In the genomic region with DNA sequence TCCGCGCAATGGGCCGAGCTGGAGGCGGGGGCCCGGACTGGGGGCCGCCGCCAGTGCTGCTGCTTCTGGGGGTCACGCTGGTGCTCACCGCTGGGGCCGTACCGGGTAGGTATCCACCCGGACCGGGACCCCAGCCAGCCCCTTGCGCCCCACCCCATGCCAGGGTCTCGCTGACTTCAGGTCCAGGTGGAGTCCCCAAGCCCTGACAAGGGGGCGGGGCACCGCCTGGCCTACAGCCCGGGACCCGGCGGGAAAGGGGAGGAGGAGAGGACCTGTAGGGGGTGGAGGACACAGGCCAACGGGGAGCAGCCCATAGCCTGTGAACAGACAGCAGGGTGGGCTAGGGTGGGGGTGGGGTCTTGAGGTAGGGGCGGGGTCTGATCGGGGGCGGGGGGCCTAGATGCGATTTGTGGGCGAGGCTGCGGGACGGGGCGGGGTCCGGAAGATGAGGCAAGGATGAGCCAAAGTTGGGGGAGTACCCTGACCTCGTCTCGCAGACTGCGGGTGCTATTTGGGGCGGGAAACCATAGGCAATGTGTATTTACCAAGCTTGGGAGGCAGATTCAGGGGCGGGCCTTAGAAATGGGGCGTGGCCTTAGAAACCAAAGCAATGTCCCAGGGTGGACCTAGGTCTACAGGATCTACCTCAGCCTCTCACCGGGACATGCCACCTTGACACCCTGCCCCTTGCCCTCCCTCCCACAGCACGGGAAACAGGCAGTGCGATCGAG, we compare ENCODE assay signal across 8 mouse cellular contexts. TPM values are rescaled to one million over a fixed set of nuclear protein-coding genes. Genes with fewer than 3 reads are reported as not detected.
DNase-seq lines count a peak whose midpoint lies in the region; ATAC-seq and TF ChIP-seq lines count a peak whose summit lies in the region.

No protein-coding gene starts in this region.

- no peaks in the 10 kb centered on the region for H3K79me2 ChIP-seq in heart, adult 2 months (replicated peaks; ENCODE audit: control insufficient read depth, insufficient read depth, low read length)

- no peaks in the 10 kb centered on the region for H3K9me3 ChIP-seq in limb, embryonic 14.5 days (ENCODE audit: control insufficient read depth, low read length)
- no peaks in the 10 kb centered on the region for H3K9me3 ChIP-seq in midbrain, embryonic 16.5 days (replicated peaks; ENCODE audit: control insufficient read depth, low read length, poor library complexity, severe bottlenecking)

- TF ChIP-seq EP300 in heart, adult 2 months (IDR thresholded peaks at IDR 0.05; ENCODE audit: insufficient read depth, low read depth, low read length): no peak

- peaks cover 4% of the 10 kb centered on the region for H3K27me3 ChIP-seq in heart, adult 2 months (ENCODE audit: control insufficient read depth, insufficient read depth, low read length)
- H3K27me3 ChIP-seq in limb, embryonic 14.5 days (ENCODE audit: control insufficient read depth, insufficient read depth, low read length): peaks cover 11% of the 10 kb centered on the region; the same call in 1 of the 2 replicates
- H3K27me3 ChIP-seq in midbrain, embryonic 16.5 days (ENCODE audit: control insufficient read depth, insufficient read depth, low read depth, low read length): no peaks in the 10 kb centered on the region

- peaks cover 15% of the 10 kb centered on the region for H3K4me1 ChIP-seq in cortical plate, adult 2 months (ENCODE audit: control insufficient read depth, insufficient read depth, low read length)
- H3K4me1 ChIP-seq in heart, adult 2 months (ENCODE audit: control insufficient read depth, insufficient read depth, low read length): peaks cover 3% of the 10 kb centered on the region; the same call in 1 of the 2 replicates
- H3K4me1 ChIP-seq in limb, embryonic 14.5 days (ENCODE audit: control insufficient read depth, insufficient read depth, low read length): peaks cover 10% of the 10 kb centered on the region
- H3K4me1 ChIP-seq in midbrain, embryonic 16.5 days (ENCODE audit: control insufficient read depth, insufficient read depth, low read length): peaks cover 48% of the 10 kb centered on the region

- no peaks in the 10 kb centered on the region for H3K36me3 ChIP-seq in heart, adult 2 months (ENCODE audit: control insufficient read depth, insufficient read depth, low read length)
- peaks cover 6% of the 10 kb centered on the region for H3K36me3 ChIP-seq in limb, embryonic 14.5 days (ENCODE audit: control insufficient read depth, insufficient read depth, low read length)
- H3K36me3 ChIP-seq in midbrain, embryonic 16.5 days (ENCODE audit: control insufficient read depth, insufficient read depth, low read length): peaks cover 8% of the 10 kb centered on the region; the same call in 1 of the 2 replicates

- no peak for TF ChIP-seq CTCF in cortical plate, adult 2 months (IDR thresholded peaks at IDR 0.05; ENCODE audit: extremely low read depth, insufficient read depth, low read length)
- TF ChIP-seq CTCF in heart, adult 2 months (IDR thresholded peaks at IDR 0.05): no peak

- peak overlapping the region; percentile 64 for H3K4me3 ChIP-seq in cortical plate, adult 2 months (ENCODE audit: insufficient read depth, low read length)
- H3K4me3 ChIP-seq in heart, adult 2 months: peak overlapping the region; percentile 59
- peak overlapping the region; percentile 61 for H3K4me3 ChIP-seq in limb, embryonic 14.5 days (replicated peaks; ENCODE audit: low read length)
- H3K4me3 ChIP-seq in midbrain, embryonic 16.5 days (ENCODE audit: low read depth, low read length): peak overlapping the region; percentile 91

- WGBS in heart, adult 2 months: 2% methylated on average over 38 of the region's 40 CpGs
- 2% methylated on average over 34 of the region's 40 CpGs for WGBS in limb, embryonic 14.5 days
- 1% methylated on average over 36 of the region's 40 CpGs for WGBS in midbrain, embryonic 16.5 days

- peak; percentile 67 for TF ChIP-seq POLR2A in cortical plate, adult 2 months (IDR thresholded peaks at IDR 0.05; ENCODE audit: extremely low read depth, insufficient read depth, low read length)
- TF ChIP-seq POLR2A in heart, adult 2 months (IDR thresholded peaks at IDR 0.05; ENCODE audit: insufficient read depth, low read depth, low read length): no peak
- no peak for TF ChIP-seq POLR2A in limb, embryonic 14.5 days (IDR thresholded peaks at IDR 0.05; ENCODE audit: borderline replicate concordance, extremely low read depth, insufficient read depth, insufficient read length)

- intact Hi-C loops in heart, adult 2 months (cut with DNase I): no loop called here

- peak; percentile 64; the same call in 1 of the 2 replicates for ATAC-seq in limb, embryonic 14.5 days (ENCODE audit: low FRiP score, low read depth)
- peak; percentile 77 for ATAC-seq in midbrain, embryonic 16.5 days

- peak overlapping the region; percentile 82 for H3K27ac ChIP-seq in cortical plate, adult 2 months (ENCODE audit: insufficient read depth, low read length)
- H3K27ac ChIP-seq in heart, adult 2 months: no peak overlapping the region
- no peak overlapping the region for H3K27ac ChIP-seq in limb, embryonic 14.5 days (replicated peaks; ENCODE audit: low read depth, low read length)
- H3K27ac ChIP-seq in midbrain, embryonic 16.5 days (ENCODE audit: low read length): peak overlapping the region; percentile 95

- H3K9ac ChIP-seq in heart, adult 2 months (ENCODE audit: low read depth, low read length): peak overlapping the region; percentile 49
- H3K9ac ChIP-seq in limb, embryonic 14.5 days (ENCODE audit: low read depth, low read length, severe bottlenecking): peak overlapping the region; percentile 56
- H3K9ac ChIP-seq in midbrain, embryonic 16.5 days (ENCODE audit: low read depth, low read length): peak overlapping the region; percentile 95

- peak; percentile 36 to 42 for DNase-seq in lung, adult 18-20 months
- DNase-seq in lung, postnatal 25 days (ENCODE audit: low spot score): no peak
- peak; percentile 36 to 62 for DNase-seq in heart, adult 2 months
- DNase-seq in kidney, adult 9 months: peak; percentile 25
- DNase-seq in limb, embryonic 14.5 days (ENCODE audit: low spot score): no peak
- peak; percentile 69 for DNase-seq in testis, postnatal 14 days (ENCODE audit: low spot score)

- peak overlapping the region; percentile 100 for H3K4me2 ChIP-seq in limb, embryonic 14.5 days (replicated peaks; ENCODE audit: low read depth, low read length, severe bottlenecking)
- H3K4me2 ChIP-seq in midbrain, embryonic 16.5 days (ENCODE audit: low read length): peak overlapping the region; percentile 92

RNA-seq across cellular contexts. Expression of a gene that starts 2.2 kb away (rescaled TPM):
- 382 and 388 TPM in 2 replicates for polyA plus RNA-seq in cortical plate, adult 2 months (2012; rRNA removed)
- total RNA-seq in heart, adult 2 months (2021): under 1 TPM; 0.21 to 0.23 TPM
- polyA plus RNA-seq in heart, adult 2 months (2012; rRNA removed): 0.15 and 0.29 TPM in 2 replicates
- 10.0 and 11.0 TPM in 2 replicates for polyA plus RNA-seq in limb, embryonic 14.5 days (2012; rRNA removed)
- polyA plus RNA-seq in limb, embryonic 14.5 days (2014; fragmentation: Nextera tagmentation; extraction: Ambion mirVana): 6.4 and 7.6 TPM in 2 replicates
- polyA plus RNA-seq in midbrain, embryonic 16.5 days (2015; fragmentation: Nextera tagmentation; extraction: Ambion mirVana): 180 and 230 TPM in 2 replicates

RNA-seq across cellular contexts. Expression of a gene that starts 59.2 kb away (rescaled TPM):
- polyA plus RNA-seq in cortical plate, adult 2 months (2012; rRNA removed): 18.4 and 20.0 TPM in 2 replicates
- 1 to 10 TPM; 2.2 to 2.3 TPM for total RNA-seq in heart, adult 2 months (2021)
- 4.5 and 4.7 TPM in 2 replicates for polyA plus RNA-seq in heart, adult 2 months (2012; rRNA removed)
- 36.1 and 43.4 TPM in 2 replicates for polyA plus RNA-seq in limb, embryonic 14.5 days (2012; rRNA removed)
- 25.3 and 25.8 TPM in 2 replicates for polyA plus RNA-seq in limb, embryonic 14.5 days (2014; fragmentation: Nextera tagmentation; extraction: Ambion mirVana)
- polyA plus RNA-seq in midbrain, embryonic 16.5 days (2015; fragmentation: Nextera tagmentation; extraction: Ambion mirVana): 39.4 and 41.0 TPM in 2 replicates

Comparison
In these comparisons a context has a peak if more than half of its experiments do, and no peak if none do; other contexts are left out.
1. DNase-seq: peak in lung, adult 18-20 months (2 of 2), heart, adult 2 months (2 of 2), kidney, adult 9 months (single experiment) and testis, postnatal 14 days (single experiment); none in lung, postnatal 25 days (single experiment) and limb, embryonic 14.5 days (single experiment).
2. H3K27ac ChIP-seq: peak in cortical plate, adult 2 months (single experiment) and midbrain, embryonic 16.5 days (single experiment); none in heart, adult 2 months (single experiment) and limb, embryonic 14.5 days (single experiment).
3. RNA of a gene that starts 2.2 kb away (polyA plus RNA-seq): 382 to 388 TPM in cortical plate, adult 2 months and 180 to 230 TPM in midbrain, embryonic 16.5 days; 6.4 to 11.0 TPM in limb, embryonic 14.5 days and 0.15 to 0.29 TPM in heart, adult 2 months; every median in the first group is over 10 times any median in the second.
4. Peak in every context shown above with its lines, with median percentiles within 50 percentile points of each other: H3K4me3 ChIP-seq and H3K9ac ChIP-seq.